Mouse (Mus musculus) midbrain, postnatal 0 days (tissue): ENCODE measurements around the gene Kcnh5. TPM values are rescaled to one million over a fixed set of nuclear protein-coding genes. Genes with fewer than 3 reads are reported as not detected.
A peak's percentile ranks its signal among the peaks of the same experiment; 100 is the strongest.

Source experiments
- ATAC-seq: fragments of 200-750 bp; cut with Nextera tagmentation; 2 replicates; pipeline ENCODE4 v1.8.0; 2017; ENCODE audit warnings: moderate number of reproducible peaks, mild to moderate bottlenecking, moderate TSS enrichment, moderate library complexity; ENCODE audit not compliant: low FRiP score
- DNase-seq: peaks from one replicate; pipeline ENCODE4 v3.0.0-alpha.2; 2015; ENCODE audit warnings: low spot score
- H3K27ac ChIP-seq: fragments of 300-500 bp; sonication (generic); 2 replicates; pipeline ENCODE4 v1.5.1; 2014; ENCODE audit warnings: low read depth, mild to moderate bottlenecking, low read length, mixed read lengths
- H3K27me3 ChIP-seq: fragments of 300-500 bp; sonication (generic); 2 replicates; pipeline ENCODE4 v1.6.1; 2014; ENCODE audit warnings: low read length, control low read depth, mixed read lengths; ENCODE audit not compliant: insufficient read depth
- H3K36me3 ChIP-seq: fragments of 300-500 bp; sonication (generic); 2 replicates; pipeline ENCODE4 v1.6.1; 2014; ENCODE audit warnings: low read length, control low read depth, mixed read lengths; ENCODE audit not compliant: insufficient read depth
- H3K4me1 ChIP-seq: fragments of 300-500 bp; sonication (generic); 2 replicates; pipeline ENCODE4 v1.6.1; 2014; ENCODE audit warnings: mild to moderate bottlenecking, control low read depth, antibody characterized with exemption, low read length, mixed read lengths; ENCODE audit not compliant: insufficient read depth
- H3K4me2 ChIP-seq: fragments of 300-500 bp; sonication (generic); 2 replicates; pipeline ENCODE4 v1.6.1; 2014; ENCODE audit warnings: low read depth, mild to moderate bottlenecking, low read length, mixed read lengths; ENCODE audit not compliant: poor library complexity, severe bottlenecking
- H3K4me3 ChIP-seq: fragments of 300-500 bp; sonication (generic); 2 replicates; pipeline ENCODE4 v1.5.1; 2014; ENCODE audit warnings: low read depth, mild to moderate bottlenecking, low read length, moderate library complexity
- H3K9ac ChIP-seq: fragments of 300-500 bp; sonication (generic); replicated peaks from 2 replicates; pipeline ENCODE4 v1.6.1; 2014; ENCODE audit warnings: mild to moderate bottlenecking, low read length, moderate library complexity, mixed read lengths; ENCODE audit not compliant: poor library complexity, severe bottlenecking
- H3K9me3 ChIP-seq: fragments of 300-500 bp; sonication (generic); 2 replicates; pipeline ENCODE4 v1.6.1; 2016; ENCODE audit warnings: low read length, control low read depth
- CTCF ChIP-seq: IDR thresholded peaks from 2 replicates; pipeline ENCODE4 v1.5.1; 2016; ENCODE audit warnings: antibody characterized with exemption, mild to moderate bottlenecking
- WGBS: fragments of 180-500 bp; shearing (Covaris S2); extraction: QIAGEN DNeasy Blood & Tissue Kit; methylation state at CpG from one replicate; pipeline ENCODE4 v1.1.7; 2014; 5-methylcytosine and 5-hydroxymethylcytosine counted together
- polyA plus RNA-seq: library from polyadenylated mRNA; unstranded; fragments of >200 nt; fragmentation: Nextera tagmentation; extraction: Ambion mirVana; gene quantifications from 2 replicates; pipeline ENCODE4 v1.2.1, GENCODE M21; 2015
- total RNA-seq: library from RNA; depleted of rRNA; stranded (reverse); fragments of >200 nt; gene quantifications from 2 replicates; pipeline ENCODE4 v1.2.3, GENCODE M21; 2014; rRNA removed

Gene Kcnh5
- total RNA-seq (8.9 and 10.5 TPM in 2 replicates), polyA plus RNA-seq (2.1 and 2.6 TPM in 2 replicates)

DNA sequence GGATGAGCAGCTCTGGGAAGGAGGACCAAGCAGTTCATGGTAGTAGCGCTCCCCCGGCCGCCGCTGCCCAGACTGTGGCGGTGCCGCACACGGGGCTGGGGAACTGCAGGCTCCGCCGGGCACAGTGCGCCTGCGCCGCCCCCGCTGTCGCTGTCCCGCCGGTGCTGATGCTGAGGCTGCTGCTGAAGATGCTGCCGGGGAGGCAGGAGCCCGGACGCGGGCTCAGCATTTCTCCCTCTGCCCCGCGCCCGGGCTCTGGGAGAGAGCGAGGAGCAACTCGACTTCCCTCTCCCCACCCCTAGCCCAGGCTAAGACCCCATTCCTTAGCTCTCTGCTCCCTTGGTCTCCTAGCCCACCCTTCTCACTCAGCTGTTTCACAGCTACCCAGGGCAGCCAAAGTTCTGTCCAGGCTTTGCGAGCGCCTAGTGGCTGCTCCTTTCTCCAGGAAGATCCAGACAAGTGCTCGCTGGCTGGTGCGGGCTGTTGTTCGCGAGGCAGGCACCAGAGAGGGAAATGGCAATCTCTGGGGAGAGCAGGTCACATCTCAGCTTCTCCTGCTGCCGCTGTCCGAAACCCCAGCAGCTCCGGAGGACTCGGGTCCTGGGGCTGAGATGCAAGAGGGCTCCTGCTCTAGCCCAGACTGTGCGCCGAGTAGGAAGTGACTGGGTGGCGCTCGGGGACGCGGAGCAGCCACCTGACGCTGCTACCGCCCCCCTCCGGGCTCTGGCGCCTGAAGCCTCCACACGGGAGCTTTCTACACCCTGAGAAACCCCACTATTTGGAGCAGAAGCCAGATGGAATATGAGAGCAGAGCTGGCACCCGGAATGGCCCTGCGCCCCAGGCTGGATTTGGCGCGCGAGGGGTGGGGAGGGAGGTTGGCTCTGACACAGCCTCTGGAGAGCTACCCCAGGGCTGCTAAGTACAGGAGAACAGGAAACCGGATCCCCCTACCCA lies at the start of gene Kcnh5:
TSS of gene Kcnh5 (minus strand) at position 642 of the 955 bp plus-strand sequence.
- Histone ChIP-seq H3K27ac (peak within 1 kb of the TSS; percentile 69), H3K36me3 (no peaks in the 10 kb centered on the region), H3K27me3 (no peaks in the 10 kb centered on the region), H3K4me3 (peak within 1 kb of the TSS; percentile 73), H3K4me2 (peak within 1 kb of the TSS; percentile 93), H3K9me3 (no peaks in the 10 kb centered on the region), H3K9ac (peak within 1 kb of the TSS; percentile 64), H3K4me1 (peaks cover 4% of the 10 kb centered on the region)
- under 1% methylated on average over 45 of the region's 52 CpGs for WGBS
- TF ChIP-seq CTCF: peak; percentile 11
- ATAC-seq (peak; percentile 88), DNase-seq (peak; percentile 79)

DNA sequence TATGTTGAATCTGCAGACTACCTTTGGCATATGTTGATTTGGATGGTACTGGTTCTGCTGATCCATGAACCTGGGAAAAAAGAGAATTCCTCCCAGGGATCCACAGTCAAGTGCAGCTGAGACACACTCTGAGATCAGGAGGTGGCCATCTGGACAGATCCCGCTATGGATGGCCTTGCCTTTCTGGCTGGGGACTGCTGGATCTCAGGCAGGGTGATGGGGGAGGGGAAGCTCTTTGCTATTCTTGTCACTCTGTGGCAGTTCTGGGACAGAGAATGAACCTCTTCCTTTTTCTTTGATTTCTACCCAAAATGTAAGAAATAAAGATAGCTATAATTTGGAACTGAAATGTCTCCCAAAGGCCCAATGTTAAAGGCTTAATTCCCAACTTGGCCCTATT lies 46.8 kb upstream of the Kcnh5 start:
- Histone ChIP-seq H3K4me2 (no peak overlapping the region), H3K4me3 (no peak overlapping the region), H3K4me1 (no peaks in the 10 kb centered on the region), H3K27me3 (no peaks in the 10 kb centered on the region), H3K27ac (no peak overlapping the region), H3K9ac (no peak overlapping the region), H3K36me3 (no peaks in the 10 kb centered on the region), H3K9me3 (no peaks in the 10 kb centered on the region)
- 59% methylated on average over 1 of the region's 1 CpGs for WGBS
- ATAC-seq (no peak), DNase-seq (no peak)
- no peak for TF ChIP-seq CTCF

DNA sequence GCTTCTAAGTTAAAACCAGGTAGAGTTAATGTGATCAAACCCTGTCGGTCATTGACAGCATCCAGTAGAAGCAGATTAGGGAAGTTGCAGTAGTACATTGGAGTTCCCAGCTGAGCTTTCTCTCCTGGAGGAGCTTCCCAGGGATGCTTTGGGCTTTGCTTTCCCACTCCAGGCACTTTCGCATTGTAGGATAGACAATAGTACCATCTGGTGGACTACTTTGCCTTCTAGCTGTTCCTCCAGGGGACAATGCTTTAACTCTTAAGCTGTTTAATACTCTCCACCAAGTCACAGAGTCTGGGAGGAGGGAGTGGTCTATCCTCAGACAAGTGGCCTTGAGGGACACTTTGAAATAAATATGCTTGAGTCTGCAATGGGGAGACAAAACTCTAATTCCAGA lies 12.3 kb upstream of the Kcnh5 start:
- DNase-seq: peak; percentile 31
- Histone ChIP-seq H3K9me3 (no peaks in the 10 kb centered on the region), H3K4me1 (no peaks in the 10 kb centered on the region), H3K27me3 (no peaks in the 10 kb centered on the region), H3K9ac (no peak overlapping the region), H3K27ac (no peak overlapping the region), H3K36me3 (no peaks in the 10 kb centered on the region), H3K4me3 (no peak overlapping the region), H3K4me2 (no peak overlapping the region)
- WGBS: 61% methylated on average over 2 of the region's 2 CpGs
- TF ChIP-seq CTCF: peak; percentile 56
- ATAC-seq: no peak

DNA sequence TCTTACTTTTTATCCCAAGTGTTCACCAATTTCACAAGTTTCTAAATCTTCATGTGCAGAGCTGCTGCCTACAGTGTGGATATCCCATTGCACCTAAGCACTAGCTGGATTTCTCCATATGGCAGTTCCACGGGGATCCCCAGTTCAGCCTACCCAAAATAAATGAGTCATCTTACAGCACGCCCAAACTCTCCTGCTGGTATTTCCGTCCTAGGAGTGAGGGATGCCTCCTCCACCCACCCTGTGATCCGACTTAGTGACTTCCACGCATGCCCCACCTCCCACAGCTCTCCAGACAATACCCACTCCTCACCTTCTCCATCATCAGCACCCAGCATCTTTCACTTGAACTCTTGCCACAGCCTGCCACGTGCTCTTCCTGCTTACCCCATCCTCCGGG lies 5.5 kb upstream of the Kcnh5 start:
- 84% methylated on average over 7 of the region's 7 CpGs for WGBS
- Histone ChIP-seq H3K27me3 (no peaks in the 10 kb centered on the region), H3K4me2 (no peak overlapping the region), H3K36me3 (no peaks in the 10 kb centered on the region), H3K4me1 (peaks cover 4% of the 10 kb centered on the region), H3K4me3 (no peak overlapping the region), H3K9me3 (no peaks in the 10 kb centered on the region), H3K9ac (no peak overlapping the region), H3K27ac (no peak overlapping the region)
- ATAC-seq (no peak), DNase-seq (no peak)
- no peak for TF ChIP-seq CTCF

DNA sequence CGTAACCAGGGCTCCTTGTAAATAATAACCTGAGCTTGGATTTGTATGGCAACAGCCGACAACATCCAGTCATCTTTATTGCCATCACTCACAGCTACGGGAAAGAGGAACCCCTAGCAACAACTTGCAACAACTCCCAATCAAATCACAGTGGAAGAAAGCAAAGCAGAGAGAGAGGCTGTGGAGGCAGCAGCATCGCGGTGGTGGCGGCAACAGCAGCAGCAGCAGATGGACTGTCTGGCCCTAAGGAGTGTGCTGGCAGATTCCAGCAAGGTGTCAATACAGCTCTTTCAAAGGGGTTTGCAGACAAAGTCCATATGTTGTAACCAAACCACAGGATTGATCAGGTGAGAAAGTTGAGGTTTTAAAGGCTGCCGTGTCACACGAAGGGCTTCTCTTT lies 2.4 kb upstream of the Kcnh5 start:
- Histone ChIP-seq H3K4me3 (no peak overlapping the region), H3K4me2 (no peak overlapping the region), H3K4me1 (peaks cover 4% of the 10 kb centered on the region), H3K27me3 (no peaks in the 10 kb centered on the region), H3K9ac (no peak overlapping the region), H3K9me3 (no peaks in the 10 kb centered on the region), H3K27ac (no peak overlapping the region), H3K36me3 (no peaks in the 10 kb centered on the region)
- 51% methylated on average over 8 of the region's 8 CpGs for WGBS
- no peak for ATAC-seq
- DNase-seq: peak; percentile 36
- TF ChIP-seq CTCF: no peak

DNA sequence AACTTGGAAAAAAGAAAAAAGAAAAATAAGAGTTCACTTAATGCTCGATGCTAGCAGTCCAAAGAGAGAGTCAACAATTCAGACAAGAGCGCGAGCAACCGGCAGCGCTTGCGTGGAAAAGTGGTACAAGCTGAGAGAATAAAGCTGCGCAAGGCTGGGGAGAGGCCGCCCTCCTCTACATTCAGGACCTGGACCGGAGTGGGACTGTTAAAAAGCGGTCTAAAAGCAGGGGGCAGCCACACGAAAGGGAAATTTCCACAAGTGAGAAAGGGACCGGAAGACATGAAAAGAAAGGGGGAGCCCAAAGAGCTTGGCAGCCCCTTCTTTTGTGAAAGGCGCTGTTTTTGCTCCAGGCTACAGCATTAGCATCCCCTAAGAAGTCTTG lies 506 bp upstream of the Kcnh5 start:
- no peaks in the 10 kb centered on the region for H3K9me3 ChIP-seq
- under 1% methylated on average over 13 of the region's 13 CpGs for WGBS
- peak overlapping the region; percentile 64 for H3K9ac ChIP-seq
- TF ChIP-seq CTCF: peak; percentile 15; the same call in 1 of the 2 replicates
- peak; percentile 22; the same call in 1 of the 2 replicates for ATAC-seq
- H3K4me2 ChIP-seq: peak overlapping the region; percentile 93
- H3K4me3 ChIP-seq: peak overlapping the region; percentile 73
- H3K36me3 ChIP-seq: no peaks in the 10 kb centered on the region
- H3K27ac ChIP-seq: peak overlapping the region; percentile 69; the same call in 1 of the 2 replicates
- peak; percentile 45 for DNase-seq
- H3K4me1 ChIP-seq: peaks cover 4% of the 10 kb centered on the region
- no peaks in the 10 kb centered on the region for H3K27me3 ChIP-seq
